Mouse (Mus musculus) bone marrow macrophage, adult 2 months (primary cell): ENCODE results near the gene Dhx15. TPM values are rescaled to one million over a fixed set of nuclear protein-coding genes. Genes with fewer than 3 reads are reported as not detected.
"Not testable (repeated sequence)": the region's sequence is repeated elsewhere in the genome, so short reads cannot be mapped to it uniquely, and the experiment has no call there.

Experiments used
- H3K27ac ChIP-seq: 2 replicates; pipeline ENCODE4 v1.5.1; 2012; ENCODE audit warnings: low read depth, low read length; ENCODE audit not compliant: insufficient read depth
- H3K4me1 ChIP-seq: 2 replicates; pipeline ENCODE4 v1.6.1; 2012; ENCODE audit warnings: low read length; ENCODE audit not compliant: control insufficient read depth, insufficient read depth
- H3K4me3 ChIP-seq: 2 replicates; pipeline ENCODE4 v1.5.1; 2012; ENCODE audit warnings: mild to moderate bottlenecking, low read length, moderate library complexity; ENCODE audit not compliant: insufficient read depth
- CTCF ChIP-seq: IDR thresholded peaks from 2 replicates; pipeline ENCODE4 v1.5.1; 2012; ENCODE audit warnings: low read depth, mild to moderate bottlenecking, low read length, moderate library complexity
- POLR2A ChIP-seq: IDR thresholded peaks from 2 replicates; pipeline ENCODE4 v1.6.1; 2012; ENCODE audit warnings: mild to moderate bottlenecking, low read depth, low read length, borderline replicate concordance
- polyA plus RNA-seq: library from polyadenylated mRNA; stranded (reverse); fragments of >200 nt; gene quantifications from 2 replicates; pipeline ENCODE4 v1.2.4, GENCODE M21; 2012; ENCODE audit not compliant: missing spikeins, insufficient read depth, insufficient read length

Dhx15 gene
- polyA plus RNA-seq, result 77.8 and 86.1 TPM in 2 replicates

DNA sequence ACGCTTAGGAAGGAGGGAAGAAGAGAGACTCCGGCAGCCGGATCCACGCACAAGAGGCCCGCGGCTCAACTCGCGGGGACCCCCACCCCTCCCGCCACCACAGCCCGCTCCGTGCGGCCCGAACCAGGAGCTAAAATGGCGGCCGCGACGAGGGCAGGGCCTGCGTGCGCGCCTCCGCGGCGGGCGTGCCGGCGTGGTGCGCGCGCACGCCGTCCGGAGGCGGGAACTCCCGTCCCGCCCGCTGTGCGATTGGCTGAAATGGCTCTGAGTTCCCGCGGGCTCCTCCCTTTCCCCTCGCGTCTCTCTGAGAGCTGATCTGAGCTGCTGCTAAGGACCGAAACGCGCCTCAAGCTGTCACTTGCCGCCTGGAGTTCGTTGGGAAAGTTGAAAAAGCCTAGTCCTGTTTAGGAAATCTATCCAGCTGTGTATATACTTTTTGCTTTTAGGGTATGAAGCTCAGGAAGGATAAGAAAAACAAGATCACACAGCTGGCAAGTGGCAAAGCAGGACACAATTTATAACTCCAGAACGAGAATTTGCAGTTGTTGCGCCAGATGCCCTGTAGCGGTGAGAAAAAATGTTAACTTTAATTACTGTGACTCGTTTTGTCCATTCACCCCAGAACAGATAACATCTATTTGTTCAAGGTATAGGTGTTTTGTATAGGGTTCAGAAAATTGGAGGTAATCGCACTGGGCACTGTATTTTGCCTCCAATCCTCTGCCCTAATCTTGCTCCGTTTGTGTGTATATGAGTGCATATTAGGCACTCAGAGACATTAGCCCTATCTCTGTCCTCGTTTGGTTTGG lies at the start of gene Dhx15:
Dhx15 (minus strand) TSS at position 144 of the 809 bp plus-strand sequence.
- TF ChIP-seq CTCF, result no peak
- no peak for TF ChIP-seq POLR2A
- Histone ChIP-seq H3K4me3 (peak within 1 kb of the TSS; percentile 81), H3K27ac (peak within 1 kb of the TSS; percentile 76), H3K4me1 (peaks cover 16% of the 10 kb centered on the region)

DNA sequence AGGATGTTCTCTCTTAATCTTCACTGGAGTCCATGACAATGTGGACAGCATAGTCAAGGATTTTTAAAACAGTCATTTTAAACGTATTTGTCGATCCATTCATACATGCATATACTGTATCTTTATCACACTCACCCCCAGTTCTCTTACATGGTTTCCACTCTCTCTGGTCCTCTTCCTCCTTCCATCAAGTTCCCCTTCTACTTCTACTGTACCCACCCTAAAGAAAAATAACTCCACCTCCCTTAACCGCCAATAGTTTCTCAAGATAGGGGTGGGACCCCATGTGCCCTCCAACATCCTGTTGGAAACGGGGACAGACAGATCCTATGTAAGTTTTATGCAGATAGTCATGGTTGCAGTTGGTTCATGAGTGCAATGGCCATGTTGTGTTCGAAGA lies 48.6 kb upstream of the Dhx15 start:
- no peak overlapping the region for H3K27ac ChIP-seq
- peaks cover 7% of the 10 kb centered on the region for H3K4me1 ChIP-seq
- H3K4me3 ChIP-seq, result no peak overlapping the region
- TF ChIP-seq CTCF (no peak), POLR2A (no peak)

DNA sequence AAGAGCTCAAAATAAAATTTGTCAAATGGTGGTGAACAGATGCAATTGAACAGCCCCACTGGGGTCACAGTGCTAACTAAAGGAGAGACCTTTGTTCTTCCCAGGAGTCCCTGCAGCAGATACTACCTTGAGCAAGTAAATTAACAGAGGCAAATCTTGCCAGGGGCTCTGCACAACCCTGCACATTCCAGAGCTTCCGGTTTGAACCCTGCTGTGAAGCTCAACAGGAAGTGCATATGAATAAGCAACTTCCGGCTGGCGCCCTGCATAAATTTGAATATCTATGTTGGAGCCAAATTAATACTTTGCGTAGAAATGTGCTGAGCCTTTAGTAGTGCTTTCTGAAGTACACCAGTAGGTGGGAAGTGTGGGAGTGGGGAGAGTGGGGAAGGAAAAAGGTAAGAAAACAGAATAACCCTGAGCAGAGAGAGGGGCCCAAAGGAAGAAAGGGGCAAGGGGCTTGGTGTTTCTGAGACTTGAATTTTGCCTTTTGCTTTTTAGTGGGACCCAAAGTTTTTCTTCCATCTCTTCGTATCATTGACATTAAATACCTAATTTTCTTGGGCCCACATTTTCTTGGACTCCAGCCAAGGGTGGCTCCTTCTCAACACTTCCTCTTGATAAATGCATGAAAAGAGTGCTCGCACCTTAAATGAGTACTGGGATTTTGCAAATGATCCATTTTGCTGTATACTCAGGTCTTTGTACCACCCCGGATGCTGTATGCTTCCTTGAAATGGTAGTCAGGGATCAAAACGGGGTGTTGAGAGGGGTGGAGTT lies 47.8 kb upstream of the Dhx15 start:
- Histone ChIP-seq H3K27ac (no peak overlapping the region), H3K4me3 (no peak overlapping the region), H3K4me1 (peaks cover 7% of the 10 kb centered on the region)
- TF ChIP-seq CTCF (no peak), POLR2A (no peak)

DNA sequence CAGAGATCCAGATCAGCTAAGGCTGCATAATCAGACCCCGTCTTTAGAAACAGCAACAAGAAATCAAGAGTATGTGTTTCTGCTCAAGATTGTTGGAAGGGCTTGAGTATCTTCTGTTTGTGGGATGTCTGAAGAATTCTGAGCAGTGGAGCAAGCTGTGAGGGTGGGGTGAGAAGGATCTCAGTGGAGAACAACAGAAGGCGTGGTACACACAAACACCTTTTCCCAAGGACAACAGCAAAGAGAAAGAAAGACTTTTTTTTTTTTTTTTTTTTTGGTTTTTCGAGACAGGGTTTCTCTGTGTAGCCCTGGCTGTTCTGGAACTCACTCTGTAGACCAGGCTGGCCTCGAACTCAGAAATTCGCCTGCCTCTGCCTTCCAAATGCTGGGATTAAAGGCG lies 46.3 kb upstream of the Dhx15 start:
- H3K4me3 ChIP-seq, H3K4me1 ChIP-seq, H3K27ac ChIP-seq: not testable (repeated sequence)

DNA sequence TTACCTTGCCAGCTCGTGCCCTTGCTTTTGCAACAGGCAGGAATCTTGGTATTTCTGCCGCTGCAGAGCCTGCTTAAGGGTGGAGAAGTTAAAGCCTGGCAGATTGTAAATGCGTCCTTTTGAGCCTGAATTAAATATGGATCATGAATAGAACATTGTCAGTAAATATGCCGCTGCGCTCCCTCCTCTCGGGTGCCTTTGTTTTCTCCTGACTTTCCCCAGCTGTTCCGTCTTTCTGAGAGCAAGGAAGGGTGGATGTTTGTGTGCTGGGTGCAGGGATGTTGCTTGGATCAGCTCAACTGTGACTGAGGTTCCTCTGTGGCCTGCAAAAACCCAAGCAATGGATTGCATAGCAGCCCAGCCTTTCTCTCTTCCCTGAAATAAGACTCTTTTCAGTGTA lies 44.3 kb upstream of the Dhx15 start:
- Histone ChIP-seq H3K27ac (no peak overlapping the region), H3K4me3 (no peak overlapping the region), H3K4me1 (peaks cover 7% of the 10 kb centered on the region)
- TF ChIP-seq POLR2A (no peak), CTCF (no peak)

DNA sequence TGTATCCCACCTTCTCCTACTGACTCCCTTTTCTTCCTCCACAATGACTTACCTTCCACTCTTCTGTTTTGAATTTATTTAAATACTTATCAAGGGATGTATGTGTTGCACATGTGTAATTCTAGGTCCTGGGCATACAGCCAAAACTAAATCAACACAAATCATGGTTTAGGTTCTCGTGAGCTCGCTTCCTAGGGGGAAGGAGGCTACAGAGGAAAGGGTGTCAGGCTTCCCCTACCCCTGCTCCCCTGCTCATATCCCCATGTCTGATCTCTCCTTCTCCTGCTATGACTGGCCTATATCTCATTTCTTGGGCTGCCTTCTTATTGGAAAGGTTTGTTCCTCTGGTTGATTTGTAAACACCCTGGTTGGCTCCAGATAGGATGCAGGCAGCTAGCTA lies 43.6 kb upstream of the Dhx15 start:
- TF ChIP-seq CTCF (no peak), POLR2A (no peak)
- Histone ChIP-seq H3K27ac (no peak overlapping the region), H3K4me3 (no peak overlapping the region)

DNA sequence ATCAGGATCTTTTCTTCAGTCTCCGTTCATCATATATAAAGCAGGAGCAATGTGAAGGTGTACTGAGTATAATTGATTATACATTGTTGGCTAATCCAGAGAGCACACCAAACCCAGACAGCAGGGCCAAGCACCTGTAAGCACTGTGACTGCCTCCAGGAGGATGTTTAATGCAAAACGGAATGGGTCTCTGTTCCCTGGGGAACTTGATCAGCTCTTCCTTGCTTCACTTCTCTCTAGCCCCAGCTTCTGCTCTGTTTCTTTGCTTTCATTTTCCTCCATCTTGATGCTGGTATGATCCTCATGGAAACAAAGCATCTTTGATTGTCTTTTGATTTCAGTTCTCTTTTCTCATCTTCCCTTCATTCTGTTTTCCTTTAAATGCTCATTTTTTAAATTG lies 42.3 kb upstream of the Dhx15 start:
- no peak overlapping the region for H3K4me3 ChIP-seq
- TF ChIP-seq POLR2A, result no peak
- TF ChIP-seq CTCF, result no peak
- no peaks in the 10 kb centered on the region; the same call in 1 of the 2 replicates for H3K4me1 ChIP-seq
- H3K27ac ChIP-seq, result no peak overlapping the region

More for the DNA sequence above, 43.6 kb upstream of the Dhx15 start:
- peaks cover 7% of the 10 kb centered on the region for H3K4me1 ChIP-seq

DNA sequence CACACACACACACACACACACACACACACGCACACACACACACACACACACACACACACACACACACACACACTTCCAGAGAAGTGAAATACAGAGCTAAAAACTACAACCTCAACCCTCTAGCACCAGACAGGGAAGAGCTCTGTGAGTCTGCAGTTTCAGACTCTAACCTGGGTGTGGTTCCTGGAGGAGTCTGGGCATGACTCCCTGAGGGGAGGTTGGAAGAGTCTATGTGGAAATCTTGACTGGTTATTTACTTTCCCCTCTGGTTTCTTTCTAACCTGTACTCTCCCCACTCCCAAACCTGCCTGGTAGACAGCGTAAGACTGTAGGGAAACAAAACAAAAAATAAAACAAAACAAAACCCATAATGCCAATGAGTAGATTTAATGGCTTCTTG lies 41.9 kb upstream of the Dhx15 start:
- TF ChIP-seq CTCF (no peak), POLR2A (no peak)
- no peaks in the 10 kb centered on the region for H3K4me1 ChIP-seq
- H3K27ac ChIP-seq, result no peak overlapping the region
- H3K4me3 ChIP-seq, result no peak overlapping the region

DNA sequence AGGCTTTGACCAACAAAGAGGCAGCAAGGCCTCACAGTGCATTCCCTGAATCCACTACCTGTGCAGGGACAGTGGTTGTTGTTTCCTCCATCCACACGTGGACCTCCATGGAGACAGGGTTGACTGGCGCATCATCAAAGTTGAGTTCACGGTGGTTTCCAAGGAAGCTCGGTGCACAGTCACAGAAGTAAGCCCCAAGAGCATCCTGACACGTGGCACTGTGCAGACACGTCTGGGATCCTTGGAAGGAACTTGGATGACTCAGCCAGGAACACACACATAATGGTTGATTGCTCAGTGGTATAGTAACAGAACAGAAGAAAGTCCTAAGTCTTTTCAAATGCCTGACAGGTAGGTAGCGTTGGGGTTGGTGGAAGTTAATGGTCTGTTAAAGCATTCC lies 40.2 kb upstream of the Dhx15 start:
- no peak overlapping the region for H3K4me3 ChIP-seq
- no peak overlapping the region for H3K27ac ChIP-seq
- TF ChIP-seq POLR2A (no peak), CTCF (no peak)
- no peaks in the 10 kb centered on the region for H3K4me1 ChIP-seq

DNA sequence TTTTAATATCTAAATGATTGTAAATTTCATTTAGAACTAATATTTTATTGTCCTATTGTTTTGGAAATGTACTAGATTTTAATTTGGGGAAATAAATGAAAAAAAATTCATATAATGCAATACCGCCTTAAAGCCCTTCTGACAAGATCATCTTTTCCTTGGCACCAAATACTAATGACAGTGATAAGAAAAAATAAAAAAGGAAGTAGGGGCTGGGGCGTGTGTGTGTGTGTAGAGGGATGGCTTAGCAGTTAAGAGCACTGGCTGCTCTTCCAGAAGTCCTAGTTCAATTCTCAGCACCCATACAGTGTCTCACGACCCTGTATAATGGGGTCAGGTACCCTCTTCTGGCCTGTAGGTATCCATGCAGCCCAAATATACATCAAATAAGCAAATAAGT lies 36.4 kb upstream of the Dhx15 start:
- no peak overlapping the region for H3K4me3 ChIP-seq
- H3K4me1 ChIP-seq, result no peaks in the 10 kb centered on the region
- TF ChIP-seq POLR2A, result no peak
- TF ChIP-seq CTCF, result no peak
- H3K27ac ChIP-seq, result no peak overlapping the region
